Mouse (Mus musculus) bone marrow, adult 2 months (tissue): ENCODE measurements around the gene Pcp2.

Experiments used
- CTCF ChIP-seq: fragments of 200-500 bp; IDR thresholded peaks from 2 replicates; pipeline ENCODE4 v1.5.1; 2011; ENCODE audit warnings: low read length, control low read depth; ENCODE audit not compliant: control insufficient read depth, insufficient read depth
- POLR2A ChIP-seq: fragments of 200-500 bp; IDR thresholded peaks from 2 replicates; pipeline ENCODE4 v1.6.1; 2011; ENCODE audit warnings: low read depth, mild to moderate bottlenecking, control low read depth, low read length, borderline replicate concordance; ENCODE audit not compliant: control insufficient read depth

- TF ChIP-seq CTCF, result no peak
- no peak for TF ChIP-seq POLR2A
Measured at GRCm38 (mm10) chr8:3626971-3627370, 1.6 kb upstream of the Pcp2 start.
